Mouse (Mus musculus) right cerebral cortex, postnatal 25 days (tissue): ENCODE measurements around the gene Exosc9.

Experiments used
- DNase-seq: peaks from one replicate; pipeline ENCODE4 v3.0.0; 2022

Gene Exosc9

DNA sequence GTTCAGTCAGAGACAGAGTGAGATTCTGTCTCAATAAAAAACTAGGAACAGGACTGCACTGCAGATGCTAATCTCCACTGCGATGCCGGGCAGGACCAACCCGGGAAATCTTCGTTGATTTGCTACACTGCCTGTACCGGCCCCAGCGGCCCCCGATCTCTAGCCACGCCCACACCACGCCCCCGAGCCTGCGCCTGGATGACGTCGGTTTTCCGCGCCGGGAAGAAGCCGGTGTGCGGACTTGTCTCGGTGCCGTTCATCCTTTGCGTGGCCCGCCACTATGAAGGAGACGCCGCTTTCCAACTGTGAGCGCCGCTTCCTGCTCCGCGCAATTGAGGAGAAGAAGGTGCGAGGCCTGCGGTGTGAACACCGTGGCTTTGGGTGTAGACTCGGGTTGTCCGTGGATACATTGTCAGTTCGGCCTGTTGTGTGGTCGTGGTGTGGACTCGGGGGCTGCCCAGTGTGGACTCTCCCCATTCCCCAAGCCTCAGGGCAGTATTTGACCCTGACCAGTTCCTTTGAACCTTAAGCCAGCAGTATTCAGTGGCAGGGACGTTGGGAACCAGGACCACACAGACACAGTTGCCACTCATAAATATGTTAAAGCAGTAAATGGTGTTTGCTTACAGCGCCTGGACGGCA lies at the start of gene Exosc9:
Gene Exosc9 (plus strand): TSS at position 201 of the 642 bp plus-strand sequence.
- peak; percentile 96 for DNase-seq

DNA sequence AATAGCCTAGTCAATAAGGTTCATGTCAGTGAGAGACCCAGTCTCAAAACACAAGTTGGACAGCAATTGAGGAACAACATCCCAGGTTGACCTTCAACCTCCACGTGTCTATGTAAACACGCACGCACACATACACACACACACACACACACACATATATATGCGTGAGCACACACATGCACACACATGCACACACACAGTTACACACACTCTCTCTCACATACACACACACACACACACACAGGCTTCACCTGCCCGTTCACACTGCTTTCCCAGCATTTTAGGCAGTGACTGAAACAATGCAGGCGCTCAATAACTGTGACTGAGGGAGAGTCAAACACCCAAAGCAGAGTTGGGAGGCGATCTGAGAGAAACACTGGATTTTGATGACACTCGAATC lies 47.1 kb upstream of the Exosc9 start:
- no peak for DNase-seq

DNA sequence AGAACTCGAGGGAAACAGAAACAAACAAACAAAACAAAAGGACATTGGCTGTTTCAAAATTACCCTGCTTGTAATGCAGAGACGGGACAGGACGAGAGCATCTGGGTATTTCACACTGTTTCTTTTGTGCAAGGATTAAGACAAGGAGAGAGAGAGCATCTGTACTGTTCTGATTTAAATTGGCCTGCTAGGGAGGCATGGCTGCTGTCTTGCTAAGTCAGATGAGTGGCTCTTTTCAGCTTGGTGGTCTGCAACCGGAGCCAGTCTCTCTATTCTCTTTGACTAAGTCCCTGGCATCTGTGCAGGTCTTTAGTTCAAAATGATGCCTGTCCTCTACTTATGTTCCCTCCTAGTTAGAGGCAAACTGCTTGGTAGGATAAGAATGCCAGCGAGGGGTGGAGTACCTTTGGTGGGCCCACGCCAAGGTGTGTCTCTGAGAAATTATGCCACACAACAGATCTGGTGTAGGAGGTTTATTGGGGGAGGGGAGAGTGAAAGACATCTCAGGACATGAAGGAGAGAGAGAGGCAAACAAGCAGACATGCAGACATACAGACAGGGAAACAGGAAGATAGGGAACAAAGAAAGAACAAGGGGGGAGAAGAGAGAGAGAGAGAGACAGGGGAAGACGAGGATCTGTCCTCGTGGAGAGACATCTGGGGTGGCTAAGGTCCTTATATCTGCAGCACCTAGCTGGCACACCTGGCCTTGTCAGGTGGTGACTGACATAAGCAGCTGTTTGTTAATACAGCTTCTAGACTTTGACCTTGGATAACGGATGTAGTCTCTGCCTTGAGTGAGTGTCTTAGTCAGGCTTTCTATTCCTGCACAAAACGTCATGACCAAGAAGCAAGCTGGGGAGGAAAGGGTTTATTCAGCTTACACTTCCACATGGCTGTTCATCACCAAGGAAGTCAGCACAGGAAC lies 46.3 kb upstream of the Exosc9 start:
- DNase-seq: no peak

DNA sequence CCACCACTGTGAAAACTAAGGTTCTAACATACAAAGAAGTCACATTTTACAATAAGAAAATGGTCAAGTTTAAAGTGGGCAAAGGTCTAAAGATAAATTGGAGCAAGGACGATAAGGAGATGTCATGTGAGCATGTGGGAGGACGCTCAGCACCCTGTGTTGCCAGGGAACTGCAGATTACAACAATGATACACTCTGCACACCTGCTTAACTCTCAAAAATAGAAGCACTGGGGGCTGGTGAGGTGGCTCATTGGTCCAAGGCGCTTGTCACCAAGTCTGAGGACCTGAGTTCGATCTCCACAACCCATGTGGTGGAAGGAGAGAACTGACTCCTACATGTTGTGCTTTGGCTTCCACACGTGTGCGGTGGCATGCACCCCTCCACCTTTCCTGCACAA lies 40.9 kb upstream of the Exosc9 start:
- no peak for DNase-seq

DNA sequence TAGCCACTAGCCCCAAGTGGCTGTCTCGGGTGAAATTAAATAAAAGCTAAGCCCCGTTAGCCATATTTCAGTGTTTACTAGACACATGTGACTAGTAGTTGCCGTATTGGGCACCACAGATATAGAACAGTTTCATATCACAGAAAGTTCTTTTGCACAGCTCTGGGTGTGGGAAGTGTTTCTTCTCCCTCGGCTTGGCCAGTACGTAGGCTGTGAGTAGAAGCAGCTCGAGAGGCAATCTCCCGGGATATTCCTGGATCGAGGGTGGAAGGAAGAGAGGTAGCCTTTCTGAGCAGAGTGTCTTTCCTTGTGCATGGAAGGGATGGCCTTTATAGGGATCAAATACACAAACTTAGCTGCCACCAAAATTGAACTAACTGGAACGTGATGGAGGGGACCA lies 36.2 kb upstream of the Exosc9 start:
- DNase-seq: no peak

DNA sequence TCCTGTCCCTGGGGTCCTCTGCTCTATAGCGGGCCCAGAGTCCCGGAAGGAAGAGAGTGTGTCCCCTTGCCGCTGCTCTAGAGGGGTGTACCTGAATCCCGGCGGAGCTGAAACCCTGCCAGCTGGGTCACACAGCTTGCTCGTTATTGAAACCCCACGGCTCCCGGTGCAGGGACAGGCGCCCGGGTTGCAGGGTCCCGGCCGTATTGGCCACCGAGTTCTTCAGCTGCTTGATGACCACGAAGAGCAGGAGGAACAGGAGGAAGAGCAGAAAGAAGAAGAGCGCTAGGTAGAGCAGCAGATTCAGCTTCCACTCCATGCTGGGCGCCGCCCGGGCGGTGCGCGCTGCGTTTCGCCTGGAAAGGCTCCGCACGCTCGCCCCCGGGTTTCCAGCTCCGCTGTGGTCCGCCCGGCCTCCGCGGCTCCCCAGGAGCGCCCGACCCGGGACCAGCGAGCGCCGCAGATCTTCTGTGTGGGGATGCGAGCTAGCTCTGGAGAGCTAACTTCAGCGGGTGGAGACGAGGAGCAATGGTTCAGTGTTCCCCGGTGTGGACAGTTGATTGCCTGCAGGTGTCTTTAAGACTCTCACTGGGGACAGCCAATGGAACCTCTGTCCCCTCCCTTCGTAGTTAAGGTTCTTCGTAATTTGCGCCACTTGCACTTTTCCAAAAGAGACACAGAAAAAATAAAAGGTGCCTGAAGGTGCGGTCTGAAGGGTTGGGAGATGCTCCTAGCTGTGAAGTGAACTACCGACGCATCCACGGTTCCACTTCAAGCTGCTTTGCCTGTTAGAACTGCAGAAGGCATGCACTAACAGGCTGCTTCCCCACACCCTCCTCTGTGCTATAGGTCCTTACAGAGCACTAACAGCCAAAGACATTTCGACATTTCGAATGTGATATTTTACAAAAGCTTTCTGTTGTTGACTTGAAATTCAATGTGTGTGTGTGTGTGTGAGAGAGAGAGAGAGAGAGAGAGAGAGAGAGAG lies 31.0 kb upstream of the Exosc9 start, which contains the start of gene Gm11549:
Gene Gm11549 (minus strand): TSS at position 741 of the 988 bp plus-strand sequence.
- peak; percentile 81 for DNase-seq

DNA sequence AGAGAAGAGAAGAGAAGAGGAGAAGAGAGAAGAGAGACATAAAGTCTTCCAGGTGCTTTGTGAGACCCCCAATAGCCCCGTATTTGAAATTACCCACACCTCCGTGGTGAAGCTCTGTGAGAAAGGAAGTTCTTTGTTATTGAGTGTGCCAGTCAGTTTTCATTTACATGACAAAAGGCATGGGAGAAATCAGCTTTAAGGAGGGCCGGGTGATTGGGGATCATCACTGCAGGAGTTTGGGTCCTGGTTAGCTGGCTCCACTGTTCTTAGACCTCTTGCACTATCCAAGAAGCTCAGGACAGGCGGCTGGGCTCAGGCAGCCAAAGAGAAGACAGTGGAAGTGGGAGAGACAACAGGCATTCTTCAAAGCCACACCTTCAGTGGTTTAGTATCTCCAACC lies 30.3 kb upstream of the Exosc9 start:
- no peak for DNase-seq

DNA sequence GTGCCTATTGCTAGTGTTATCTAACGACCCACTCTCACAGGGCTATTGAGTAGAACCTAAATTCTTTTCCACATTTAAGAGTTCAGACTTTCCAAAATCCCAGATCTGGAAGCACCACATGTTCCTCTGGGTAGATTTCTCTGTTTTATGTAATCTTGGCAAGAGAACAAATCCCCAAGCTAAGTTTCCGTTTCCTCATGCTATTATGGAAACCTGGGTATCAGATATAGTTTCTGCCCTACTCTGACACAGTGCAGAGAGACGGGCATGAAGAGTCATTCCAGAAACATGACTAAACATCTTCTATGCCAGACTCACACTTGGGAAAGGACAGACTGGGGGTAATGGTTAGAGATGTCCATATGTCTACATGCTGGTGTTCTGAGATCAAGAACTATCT lies 27.9 kb upstream of the Exosc9 start:
- DNase-seq: no peak

DNA sequence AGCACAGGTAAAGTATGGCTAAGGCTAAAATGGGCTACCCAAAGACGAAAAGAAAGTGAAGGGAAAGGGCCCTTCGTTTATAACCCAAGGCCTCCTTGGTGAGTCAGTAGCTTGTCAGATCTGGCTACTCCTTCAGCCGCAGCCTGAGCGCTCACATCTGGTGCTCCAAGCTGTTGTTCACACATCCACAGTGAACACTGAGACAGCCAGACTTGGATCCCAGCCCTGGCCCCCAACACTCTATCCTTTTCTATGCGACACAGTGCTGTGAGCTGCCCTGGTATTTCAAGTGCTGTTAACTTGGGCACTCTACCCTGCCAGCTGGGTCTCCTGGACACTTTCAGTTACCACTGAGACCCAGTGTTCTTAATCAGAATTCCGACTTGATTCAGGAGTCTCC lies 22.1 kb upstream of the Exosc9 start:
- peak; percentile 73 for DNase-seq

DNA sequence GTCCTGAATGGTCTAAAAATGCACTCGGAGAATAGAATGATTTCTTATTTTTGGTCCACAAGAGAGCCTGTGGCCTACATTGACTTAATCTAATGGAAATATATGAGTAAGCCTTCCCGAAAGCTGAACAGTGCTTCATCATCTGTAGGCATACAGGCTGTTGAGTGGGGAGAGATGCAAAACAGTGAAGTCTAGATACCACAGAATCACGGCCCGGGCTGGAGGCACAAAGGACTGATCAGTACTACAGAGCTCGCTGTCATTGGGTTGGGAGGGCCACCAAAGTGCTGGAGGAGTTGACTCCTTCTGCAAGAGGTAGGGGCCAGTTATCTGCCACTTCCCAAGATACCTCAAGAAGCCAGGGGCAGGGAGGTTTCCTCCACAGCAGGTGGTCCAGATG lies 21.6 kb upstream of the Exosc9 start:
- DNase-seq: no peak

DNA sequence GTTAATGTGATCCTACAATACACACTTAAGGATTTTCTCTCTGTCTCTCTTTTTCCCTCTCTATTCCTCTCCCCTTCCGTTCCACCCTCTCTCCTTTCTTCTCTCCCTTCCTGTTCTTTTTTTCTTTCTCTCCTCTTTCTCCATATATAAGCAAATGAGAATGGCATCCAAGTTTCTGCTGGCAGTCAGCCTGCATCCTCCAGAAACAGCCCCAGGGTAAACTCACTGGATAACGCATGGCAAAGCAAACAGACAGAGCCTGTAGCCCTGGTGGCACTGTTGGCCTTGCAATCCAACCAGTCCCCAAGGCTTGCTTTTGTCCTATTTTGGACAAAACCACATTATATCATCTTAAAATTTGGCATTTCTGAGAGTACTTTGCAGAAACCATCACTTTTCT lies 21.2 kb upstream of the Exosc9 start:
- no peak for DNase-seq

DNA sequence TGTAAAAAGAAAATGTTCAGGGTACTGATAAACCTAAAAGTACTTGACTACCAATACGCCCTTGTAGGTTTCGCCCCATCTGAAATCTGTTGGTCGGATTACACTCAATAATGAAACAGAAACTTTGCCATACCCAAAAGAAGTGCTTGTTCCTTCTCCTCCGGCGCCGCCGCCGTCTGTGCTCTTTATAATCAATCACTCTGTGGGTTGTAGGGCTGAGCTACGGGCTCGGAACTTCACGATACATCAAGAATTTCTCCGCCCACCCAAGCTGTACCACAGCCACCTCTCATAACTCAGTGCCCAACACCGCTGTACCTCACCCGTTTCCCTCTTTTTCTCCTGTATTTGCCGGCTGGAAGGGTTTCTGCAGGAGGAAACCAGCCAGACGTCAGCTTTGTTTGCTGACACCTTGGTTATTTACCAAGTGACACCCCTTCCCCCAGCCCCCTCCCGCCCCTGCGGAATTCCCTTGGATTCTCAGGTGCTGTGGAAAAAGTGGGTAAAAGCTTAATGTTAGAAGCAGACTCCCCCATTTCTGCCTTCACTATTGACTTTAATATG lies 20.3 kb upstream of the Exosc9 start:
- DNase-seq: no peak

DNA sequence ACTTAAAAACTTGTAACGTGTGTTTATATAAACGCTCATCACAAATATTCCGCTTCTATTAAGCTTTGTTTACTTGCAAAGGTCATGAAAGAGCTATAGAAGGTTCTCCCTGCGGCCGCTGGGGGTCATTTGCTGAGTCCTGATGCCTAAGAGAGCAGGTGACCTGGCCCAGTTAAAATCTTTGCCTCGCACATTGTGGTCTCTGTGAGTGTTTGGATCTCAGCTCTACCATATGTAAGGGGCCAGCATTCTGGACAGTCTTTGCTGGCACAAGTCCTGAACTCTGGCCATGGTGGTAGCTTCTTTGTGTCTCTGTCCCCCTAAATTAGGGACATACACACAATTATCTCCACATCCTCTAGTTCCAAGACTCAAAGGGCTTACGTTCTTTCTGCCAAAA lies 19.7 kb upstream of the Exosc9 start:
- DNase-seq: no peak

DNA sequence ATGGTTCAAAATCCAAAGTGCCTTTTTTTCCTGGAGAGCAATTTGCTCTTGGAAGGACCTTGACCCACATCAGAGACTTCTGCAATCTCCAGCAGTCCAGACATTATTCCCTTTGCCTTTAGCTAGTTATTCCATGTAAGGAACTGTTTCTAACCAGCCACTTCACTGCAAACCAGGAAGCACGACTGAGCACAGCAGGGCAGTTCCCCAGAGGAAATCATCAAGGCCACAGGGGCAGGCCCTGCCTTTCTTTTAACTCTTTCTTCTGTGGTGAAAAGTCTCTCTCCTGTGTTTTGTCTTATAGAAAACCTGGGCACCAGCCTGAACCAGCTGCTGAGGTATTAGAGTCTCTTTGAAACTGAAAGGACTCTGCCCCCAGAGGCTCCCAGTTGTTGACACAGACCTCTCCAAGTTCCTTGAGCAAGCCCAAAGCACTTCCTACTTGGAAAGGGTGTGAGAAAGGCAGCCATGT lies 19.2 kb upstream of the Exosc9 start:
- no peak for DNase-seq

DNA sequence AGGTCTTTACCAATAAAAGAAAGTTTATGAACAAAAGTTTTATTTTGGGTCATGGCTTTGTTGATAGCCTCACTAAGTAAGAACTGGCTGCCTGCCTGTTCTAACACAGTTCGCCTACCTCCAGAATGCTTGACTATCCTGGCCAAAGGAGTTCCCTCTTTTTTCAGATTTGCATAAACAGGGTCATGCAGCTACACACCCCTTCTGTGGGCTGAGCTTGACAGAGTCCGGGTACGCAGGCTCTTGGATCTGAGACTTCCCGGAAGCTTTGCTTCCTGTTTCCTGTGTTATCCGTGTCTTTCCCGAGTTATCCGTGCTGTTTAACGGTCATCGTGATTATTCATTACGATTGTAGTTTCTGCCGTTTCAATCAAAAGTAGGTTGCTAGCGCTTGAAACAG lies 16.4 kb upstream of the Exosc9 start:
- DNase-seq: no peak

DNA sequence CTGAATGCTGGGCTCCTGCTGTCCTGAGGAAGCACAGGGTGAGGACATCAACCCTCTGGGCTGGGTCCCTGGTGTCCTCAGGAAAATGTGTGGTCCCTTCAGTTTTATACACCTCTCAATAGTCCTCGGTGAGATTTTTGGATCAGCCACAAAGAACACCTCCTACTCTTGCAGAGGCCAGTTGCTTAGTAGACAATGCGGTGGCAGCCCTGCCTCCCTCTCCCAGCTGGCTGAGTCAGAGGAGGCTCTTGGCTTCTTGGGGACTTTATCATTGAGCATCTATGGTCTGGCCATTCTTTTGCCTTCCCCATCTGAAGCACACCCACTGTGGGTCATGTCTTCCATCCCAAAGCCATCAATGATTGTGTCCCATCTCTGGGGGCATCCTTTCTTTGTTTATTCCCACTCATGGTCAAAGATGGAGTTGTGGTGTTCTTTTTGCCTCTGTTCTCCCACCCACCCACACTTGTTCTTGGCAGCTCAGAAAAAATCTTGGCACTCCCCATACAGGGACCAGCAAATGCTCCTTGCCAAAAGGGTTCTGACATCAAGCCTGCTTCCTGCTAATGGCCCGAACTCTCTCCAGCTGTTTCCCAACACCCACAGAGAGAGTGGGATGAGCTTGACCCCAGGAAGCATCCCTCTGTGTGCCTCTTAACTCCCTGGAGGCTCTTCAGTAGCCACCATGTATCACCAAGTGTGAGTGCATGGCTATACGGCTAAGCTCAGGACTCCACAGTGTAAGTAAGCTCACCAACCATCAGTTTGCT lies 14.5 kb upstream of the Exosc9 start:
- no peak for DNase-seq

DNA sequence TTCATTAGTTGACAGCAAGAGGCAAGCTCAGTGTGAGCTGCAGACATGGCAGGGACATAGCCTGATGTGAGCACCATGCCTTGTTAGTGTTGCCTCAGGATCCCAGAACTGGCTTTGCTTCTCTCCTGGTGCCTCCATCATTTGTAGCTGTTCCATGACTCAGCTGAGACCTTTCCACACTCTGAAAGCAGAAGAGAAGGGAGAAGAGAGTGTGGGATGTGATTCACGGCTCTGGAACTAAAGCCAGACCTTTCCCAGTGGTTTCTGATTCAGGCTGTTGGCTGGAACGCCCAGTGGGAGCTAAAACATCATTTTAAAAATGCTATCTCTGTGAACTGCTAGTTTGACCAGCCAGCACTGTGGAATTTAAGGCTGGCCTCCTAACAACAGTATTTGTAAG lies 11.7 kb upstream of the Exosc9 start:
- DNase-seq: no peak

DNA sequence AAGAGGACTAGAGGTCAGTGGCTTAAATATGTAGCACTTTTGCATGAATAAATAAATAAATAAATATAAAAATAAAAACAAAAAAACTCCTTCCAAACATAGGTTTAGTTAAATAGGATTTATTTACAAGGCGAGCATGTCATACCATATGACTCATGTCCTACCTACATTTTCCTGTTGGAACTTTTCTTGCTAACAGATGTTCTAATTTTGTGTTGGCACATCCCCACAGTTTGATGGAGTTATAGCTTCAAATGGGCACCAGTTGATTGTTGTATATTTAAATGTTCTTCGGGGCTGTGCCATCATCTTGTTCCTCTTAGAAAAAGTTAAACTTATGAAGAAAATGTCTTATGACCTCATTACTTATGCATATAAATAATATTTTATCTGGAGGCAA lies 11.0 kb upstream of the Exosc9 start:
- DNase-seq: no peak

DNA sequence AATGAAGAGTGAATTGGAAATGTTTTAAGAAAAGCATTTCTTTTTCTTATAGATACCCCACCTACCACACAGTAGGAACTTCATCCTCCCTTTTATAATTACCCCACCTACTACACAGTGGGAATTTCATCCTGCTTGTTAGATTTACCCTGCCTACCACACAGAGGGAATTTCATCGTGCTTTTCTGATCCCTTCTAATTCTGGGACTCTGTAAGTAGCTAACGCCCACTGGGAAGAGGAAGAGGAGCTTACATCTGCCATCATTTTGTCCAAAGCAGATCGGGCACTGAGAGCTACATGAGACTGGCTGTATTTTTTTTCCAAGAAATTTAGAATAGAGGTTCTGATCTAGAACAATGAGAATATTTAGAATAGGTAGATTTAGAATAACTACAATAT lies 7.4 kb upstream of the Exosc9 start:
- DNase-seq: no peak

DNA sequence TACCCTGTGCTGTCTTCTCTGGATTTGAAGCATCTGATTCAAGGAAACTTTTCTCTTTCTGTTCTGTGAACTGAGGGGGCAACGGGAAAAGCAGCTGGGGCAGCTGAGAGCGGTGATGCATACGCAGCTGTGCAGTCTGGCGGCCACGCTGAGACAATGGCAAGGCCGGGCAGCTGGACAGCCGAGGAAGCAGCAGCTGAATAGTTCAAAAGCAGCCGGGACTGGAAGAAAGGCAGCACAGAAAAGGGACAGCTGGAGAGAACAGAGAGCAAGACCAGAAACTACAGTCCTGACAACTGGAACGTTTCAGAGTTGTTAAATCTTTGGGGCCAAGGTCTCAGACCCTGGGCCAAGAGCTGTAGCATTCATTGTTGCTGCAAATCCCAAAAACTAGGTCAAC lies 1.1 kb upstream of the Exosc9 start:
- DNase-seq: peak; percentile 23

DNA sequence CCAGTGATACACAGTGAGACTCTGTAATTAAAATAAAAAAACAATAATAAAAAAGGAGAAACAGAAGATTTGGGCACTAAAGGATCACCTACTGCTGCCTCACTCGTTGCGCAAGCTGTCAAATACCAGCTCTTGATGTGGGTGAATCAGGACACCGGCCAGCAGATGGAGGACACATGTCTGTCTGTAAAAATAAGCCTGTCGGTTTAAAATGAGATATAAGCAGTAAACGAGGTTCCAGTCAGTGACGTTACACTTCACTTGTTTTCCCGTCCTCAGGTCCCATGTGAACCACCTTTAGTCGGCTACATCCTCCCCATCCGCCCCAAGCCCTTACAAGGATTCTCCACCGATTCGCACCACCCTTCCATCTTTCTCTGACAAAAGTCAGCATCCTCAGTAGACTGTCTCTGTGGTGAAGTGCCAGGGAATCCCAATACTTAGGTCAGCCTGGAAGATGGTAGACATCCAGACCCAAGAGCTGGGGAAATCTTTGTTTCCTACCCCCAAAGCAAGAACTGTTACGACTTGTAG lies 488 bp upstream of the Exosc9 start:
- DNase-seq: no peak

DNA sequence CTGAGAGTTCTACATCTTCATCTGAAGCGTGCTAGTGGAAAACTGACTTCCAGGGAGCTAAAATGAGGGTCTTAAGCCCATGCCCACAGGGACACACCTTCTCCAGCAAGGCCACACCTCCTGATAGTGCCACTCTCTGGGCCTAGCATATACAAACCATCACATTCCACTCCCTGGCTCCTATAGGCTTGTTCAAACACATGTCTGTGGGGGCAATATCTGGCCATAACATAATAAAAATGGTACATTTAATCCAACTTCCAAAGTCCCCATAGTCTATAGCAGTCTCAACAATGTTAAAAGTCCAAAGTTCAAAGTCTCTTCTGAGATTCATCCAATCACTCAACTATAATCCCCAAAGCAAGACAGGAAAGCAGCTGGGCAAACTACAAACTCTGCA lies 5.2 kb downstream of the Exosc9 start:
- no peak for DNase-seq
